ENCODE assay signal across 9 mouse cellular contexts in the genomic region with DNA sequence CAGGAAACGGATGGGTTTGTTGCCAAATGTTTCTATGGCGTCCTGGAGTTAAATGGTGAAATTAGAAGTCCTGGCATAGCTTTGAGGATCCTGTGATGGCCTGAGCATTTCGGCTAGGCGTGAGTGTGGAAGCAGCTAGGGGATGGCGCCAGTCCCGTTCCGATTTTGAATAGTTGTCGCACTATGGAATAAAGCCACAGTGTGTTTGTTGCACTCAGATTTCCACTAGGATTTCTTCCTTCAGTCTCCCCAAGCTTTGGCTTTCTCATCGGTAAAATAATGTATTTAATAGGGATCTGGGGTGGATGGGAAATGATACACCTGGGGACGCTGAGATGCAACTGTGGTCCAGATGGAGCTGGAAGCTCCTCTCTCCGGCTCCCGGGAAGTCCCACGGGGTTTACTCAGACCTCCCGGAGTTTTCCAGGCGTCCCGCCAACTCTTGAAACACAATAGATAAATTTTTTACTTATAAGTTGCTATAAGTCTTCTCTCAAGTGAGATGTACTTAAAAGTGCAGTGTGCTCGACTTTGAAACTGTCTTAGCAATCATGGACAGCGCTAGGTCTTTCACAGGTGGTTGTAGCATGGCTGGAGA.
A peak's percentile ranks its signal among the peaks of the same experiment; 100 is the strongest.
DNase-seq lines count a peak whose midpoint lies in the region; ATAC-seq lines count a peak whose summit lies in the region.
"Had no signal": no experiment of that assay in that cellular context is flagged by ENCODE, and none has a peak within 500 bp of the region (broad histone marks: within the 10 kb centered on the region; RNA-seq: fewer than 3 reads in every experiment).

No protein-coding gene starts in this region.

- 0 out of 2 replicates have a peak overlapping the region, but pooled peaks have one; percentile 23 for H3K4me2 ChIP-seq in lung, embryonic 15.5 days
- peak overlapping the region; percentile 47 for H3K4me2 ChIP-seq in embryonic facial prominence, embryonic 15.5 days (replicated peaks)

- H3K27ac ChIP-seq in lung, embryonic 15.5 days: peak overlapping the region; percentile 37
- H3K27ac ChIP-seq in embryonic facial prominence, embryonic 15.5 days (replicated peaks): peak overlapping the region; percentile 88

- no peaks in the 10 kb centered on the region for H3K36me3 ChIP-seq in lung, embryonic 15.5 days
- H3K36me3 ChIP-seq in embryonic facial prominence, embryonic 15.5 days: no peaks in the 10 kb centered on the region

- H3K4me1 ChIP-seq in lung, embryonic 15.5 days: peaks cover 18% of the 10 kb centered on the region
- H3K4me1 ChIP-seq in embryonic facial prominence, embryonic 15.5 days: peaks cover 20% of the 10 kb centered on the region

- DNase-seq in lung, postnatal 36 days: no peak
- peak; percentile 12 to 28 for DNase-seq in cerebellum, adult 18-20 months
- DNase-seq in kidney, postnatal 4 days: peak; percentile 81 to 86
- DNase-seq in layer of hippocampus, adult 9-10 months (ENCODE audit: low spot score): no peak
- DNase-seq in spleen, postnatal 4 days (ENCODE audit: low spot score in 2 of 2): no peak

- H3K9ac ChIP-seq in lung, embryonic 15.5 days: no peak overlapping the region
- H3K9ac ChIP-seq in embryonic facial prominence, embryonic 15.5 days: no peak overlapping the region

- no peak for ATAC-seq in lung, embryonic 15.5 days (ENCODE audit: borderline replicate concordance, extremely low read depth, low FRiP score, low TSS enrichment)
- peak; percentile 41; the same call in 1 of the 2 replicates for ATAC-seq in embryonic facial prominence, embryonic 15.5 days (ENCODE audit: insufficient number of reproducible peaks, low FRiP score, low TSS enrichment, low read depth)
- ATAC-seq in megakaryocyte progenitor cell, adult 5-6 weeks (replicated peaks; ENCODE audit: poor library complexity): no peak

- no peaks in the 10 kb centered on the region for H3K9me3 ChIP-seq in lung, embryonic 15.5 days
- no peaks in the 10 kb centered on the region for H3K9me3 ChIP-seq in embryonic facial prominence, embryonic 15.5 days (replicated peaks)
- H3K9me3 ChIP-seq: megakaryocyte, embryonic 14.5 days had no signal

- H3K4me3 ChIP-seq in lung, embryonic 15.5 days: no peak overlapping the region
- H3K4me3 ChIP-seq in embryonic facial prominence, embryonic 15.5 days (replicated peaks): peak overlapping the region; percentile 23
- H3K4me3 ChIP-seq: megakaryocyte, embryonic 14.5 days had no signal

- H3K27me3 ChIP-seq in lung, embryonic 15.5 days: peaks cover 9% of the 10 kb centered on the region; the same call in 1 of the 2 replicates
- no peaks in the 10 kb centered on the region for H3K27me3 ChIP-seq in embryonic facial prominence, embryonic 15.5 days

- 42% methylated on average over 18 of the region's 18 CpGs for WGBS in lung, embryonic 15.5 days
- 32% methylated on average over 18 of the region's 18 CpGs for WGBS in embryonic facial prominence, embryonic 15.5 days

Comparison
In these comparisons a context has a peak if more than half of its experiments do, and no peak if none do; other contexts are left out.
1. DNase-seq: peak in cerebellum, adult 18-20 months (2 of 2) and kidney, postnatal 4 days (2 of 2); none in lung, postnatal 36 days (single experiment), layer of hippocampus, adult 9-10 months (single experiment) and spleen, postnatal 4 days (0 of 2).